Mouse (Mus musculus) small intestine, adult 2 months (tissue): ENCODE data around the gene Rxra.

Experiments used
- CTCF ChIP-seq: fragments of 200-500 bp; IDR thresholded peaks from 2 replicates; pipeline ENCODE4 v1.5.1; 2012; ENCODE audit warnings: low read depth, mild to moderate bottlenecking, control low read depth, inconsistent platforms, low read length, moderate library complexity, mixed read lengths; ENCODE audit not compliant: insufficient replicate concordance, insufficient read length; ENCODE audit errors: extremely low read depth
- POLR2A ChIP-seq: fragments of 200-500 bp; IDR thresholded peaks from 2 replicates; pipeline ENCODE4 v1.6.1; 2012; ENCODE audit warnings: low read depth, mild to moderate bottlenecking, control low read depth, inconsistent platforms, low read length, moderate library complexity

GRCm38 (mm10) chr2:27691139-27691720 is 15.0 kb downstream of the Rxra start:
- TF ChIP-seq CTCF (no peak), POLR2A (no peak)
